Mouse (Mus musculus) stomach, postnatal 0 days (tissue): ENCODE measurements around the gene Rell1. TPM values are rescaled to one million over a fixed set of nuclear protein-coding genes. Genes with fewer than 3 reads are reported as not detected.

ENCODE experiments used
- ATAC-seq: fragments of 200-750 bp; cut with Nextera tagmentation; 2 replicates; pipeline ENCODE4 v1.8.0; 2017; ENCODE audit not compliant: low FRiP score, low TSS enrichment
- DNase-seq: peaks from one replicate; pipeline ENCODE4 v3.0.0-alpha.2; 2016; ENCODE audit warnings: low spot score
- H3K27ac ChIP-seq: fragments of 300-500 bp; sonication (generic); replicated peaks from 2 replicates; pipeline ENCODE4 v1.5.1; 2014; ENCODE audit warnings: mild to moderate bottlenecking, control low read depth
- H3K27me3 ChIP-seq: fragments of 300-500 bp; sonication (generic); 2 replicates; pipeline ENCODE4 v1.6.1; 2014; ENCODE audit warnings: low read length; ENCODE audit not compliant: control insufficient read depth, insufficient read depth
- H3K36me3 ChIP-seq: fragments of 300-500 bp; sonication (generic); 2 replicates; pipeline ENCODE4 v1.6.1; 2014; ENCODE audit warnings: low read length, mixed read lengths; ENCODE audit not compliant: control insufficient read depth, insufficient read depth
- H3K4me1 ChIP-seq: fragments of 300-500 bp; sonication (generic); replicated peaks from 2 replicates; pipeline ENCODE4 v1.6.1; 2014; ENCODE audit warnings: antibody characterized with exemption; ENCODE audit not compliant: control insufficient read depth, insufficient read depth
- H3K4me2 ChIP-seq: fragments of 300-500 bp; sonication (generic); replicated peaks from 2 replicates; pipeline ENCODE4 v1.6.1; 2014; ENCODE audit warnings: low read depth, mild to moderate bottlenecking, control low read depth, moderate library complexity
- H3K4me3 ChIP-seq: fragments of 300-500 bp; sonication (generic); 2 replicates; pipeline ENCODE4 v1.5.1; 2014; ENCODE audit warnings: low read depth, low read length, control low read depth
- H3K9ac ChIP-seq: fragments of 300-500 bp; sonication (generic); 2 replicates; pipeline ENCODE4 v1.6.1; 2014; ENCODE audit warnings: mild to moderate bottlenecking, low read length, control low read depth, mixed read lengths
- H3K9me3 ChIP-seq: fragments of 300-500 bp; sonication (generic); 2 replicates; pipeline ENCODE4 v1.6.1; 2016; ENCODE audit warnings: low read length; ENCODE audit not compliant: control insufficient read depth
- CTCF ChIP-seq: IDR thresholded peaks from 2 replicates; pipeline ENCODE4 v1.5.1; 2016; ENCODE audit warnings: antibody characterized with exemption, low read depth, mild to moderate bottlenecking, moderate library complexity
- EP300 ChIP-seq: optimal IDR thresholded peaks from 2 replicates; pipeline ENCODE3; 2016; ENCODE audit warnings: antibody characterized with exemption
- WGBS: fragments of 180-500 bp; shearing (Covaris S2); extraction: QIAGEN DNeasy Blood & Tissue Kit; methylation state at CpG from one replicate; pipeline ENCODE4 v1.1.7; 2014; 5-methylcytosine and 5-hydroxymethylcytosine counted together
- polyA plus RNA-seq: library from polyadenylated mRNA; unstranded; fragments of >200 nt; fragmentation: Nextera tagmentation; extraction: Ambion mirVana; gene quantifications from 2 replicates; pipeline ENCODE4 v1.2.1, GENCODE M21; 2015

Gene Rell1
- polyA plus RNA-seq, 1 experiment from 2014 or later = 17.4 TPM

- no peaks in the 10 kb centered on the region for H3K9me3 ChIP-seq
- DNase-seq (no peak), ATAC-seq (no peak)
- no peak overlapping the region for H3K27ac ChIP-seq
- no peak overlapping the region for H3K4me3 ChIP-seq
- TF ChIP-seq EP300 (no peak), CTCF (no peak)
- no peaks in the 10 kb centered on the region for H3K27me3 ChIP-seq
- WGBS = 85% methylated on average over 3 of the region's 3 CpGs
- no peak overlapping the region for H3K9ac ChIP-seq
- no peak overlapping the region for H3K4me2 ChIP-seq
- no peaks in the 10 kb centered on the region for H3K36me3 ChIP-seq
- no peaks in the 10 kb centered on the region for H3K4me1 ChIP-seq
These were observed 22.0 kb upstream of the Rell1 start for GRCm38 (mm10) chr5:63990675-63991074.

- no peak for ATAC-seq
- no peak for DNase-seq
- H3K4me2 ChIP-seq = no peak overlapping the region
- H3K4me3 ChIP-seq = no peak overlapping the region
- no peaks in the 10 kb centered on the region for H3K9me3 ChIP-seq
- no peak for TF ChIP-seq CTCF
- no peak for TF ChIP-seq EP300
- no peaks in the 10 kb centered on the region for H3K27me3 ChIP-seq
- H3K9ac ChIP-seq = no peak overlapping the region
- H3K4me1 ChIP-seq = no peaks in the 10 kb centered on the region
- H3K27ac ChIP-seq = no peak overlapping the region
- H3K36me3 ChIP-seq = no peaks in the 10 kb centered on the region
- 58% methylated on average over 6 of the region's 6 CpGs for WGBS
These were observed 17.6 kb upstream of the Rell1 start for GRCm38 (mm10) chr5:63986337-63986736.

- TF ChIP-seq EP300 = no peak
- no peak for TF ChIP-seq CTCF
- H3K4me2 ChIP-seq = peak overlapping the region; percentile 29; the same call in 1 of the 2 replicates
These were observed 13.6 kb upstream of the Rell1 start for GRCm38 (mm10) chr5:63982296-63982695.

GRCm38 (mm10) chr5:63970991-63971390 lies 2.3 kb upstream of the Rell1 start:
- WGBS = 61% methylated on average over 2 of the region's 2 CpGs
- ATAC-seq (no peak), DNase-seq (no peak)
- Histone ChIP-seq H3K4me1 (peaks cover 3% of the 10 kb centered on the region; the same call in 1 of the 2 replicates), H3K4me2 (no peak overlapping the region), H3K27me3 (no peaks in the 10 kb centered on the region), H3K36me3 (no peaks in the 10 kb centered on the region), H3K9ac (no peak overlapping the region), H3K27ac (no peak overlapping the region), H3K4me3 (no peak overlapping the region), H3K9me3 (no peaks in the 10 kb centered on the region)
- TF ChIP-seq EP300 = no peak
- no peak for TF ChIP-seq CTCF

More at GRCm38 (mm10) chr5:63982296-63982695, 13.6 kb upstream of the Rell1 start:
- ATAC-seq (peak; percentile 79), DNase-seq (peak; percentile 64)
- H3K9me3 ChIP-seq = no peaks in the 10 kb centered on the region
- H3K9ac ChIP-seq = no peak overlapping the region
- no peaks in the 10 kb centered on the region for H3K36me3 ChIP-seq
- no peak overlapping the region for H3K4me3 ChIP-seq
- H3K27ac ChIP-seq = no peak overlapping the region
- WGBS = 26% methylated on average over 11 of the region's 11 CpGs
- no peaks in the 10 kb centered on the region for H3K27me3 ChIP-seq
- H3K4me1 ChIP-seq = no peaks in the 10 kb centered on the region

GRCm38 (mm10) chr5:63970281-63970732 lies 1.6 kb upstream of the Rell1 start:
- peak; percentile 45 for DNase-seq
- Histone ChIP-seq H3K36me3 (no peaks in the 10 kb centered on the region), H3K4me3 (no peak overlapping the region), H3K4me2 (no peak overlapping the region), H3K27me3 (no peaks in the 10 kb centered on the region), H3K9ac (no peak overlapping the region), H3K27ac (peak overlapping the region; percentile 71), H3K4me1 (peaks cover 3% of the 10 kb centered on the region; the same call in 1 of the 2 replicates), H3K9me3 (no peaks in the 10 kb centered on the region)
- WGBS = 19% methylated on average over 7 of the region's 7 CpGs
- TF ChIP-seq CTCF = no peak
- no peak for TF ChIP-seq EP300
- ATAC-seq = peak; percentile 60

GRCm38 (mm10) chr5:63969476-63970112 lies 897 bp upstream of the Rell1 start:
- Histone ChIP-seq H3K4me2 (peak overlapping the region; percentile 82), H3K27me3 (no peaks in the 10 kb centered on the region), H3K27ac (peak overlapping the region; percentile 81), H3K36me3 (no peaks in the 10 kb centered on the region), H3K4me1 (peaks cover 3% of the 10 kb centered on the region; the same call in 1 of the 2 replicates), H3K9ac (0 out of 2 replicates have a peak overlapping the region, but pooled peaks have one; percentile 48), H3K4me3 (peak overlapping the region; percentile 77), H3K9me3 (no peaks in the 10 kb centered on the region)
- DNase-seq (peak; percentile 60), ATAC-seq (peak; percentile 40; the same call in 1 of the 2 replicates)
- 12% methylated on average over 5 of the region's 5 CpGs for WGBS
- TF ChIP-seq CTCF (no peak), EP300 (no peak)
